Mouse (Mus musculus) forebrain, embryonic 14.5 days (tissue): ENCODE results near the gene Bmper. TPM values are rescaled to one million over a fixed set of nuclear protein-coding genes. Genes with fewer than 3 reads are reported as not detected.

Experiments used
- ATAC-seq: fragments of 200-750 bp; cut with Nextera tagmentation; 2 replicates; pipeline ENCODE4 v1.8.0; 2017; ENCODE audit warnings: mild to moderate bottlenecking, moderate library complexity
- DNase-seq: peaks from one replicate; pipeline ENCODE4 v3.0.0-alpha.2; 2015; ENCODE audit warnings: low spot score
- H3K27ac ChIP-seq: fragments of 300-500 bp; sonication (generic); 2 replicates; pipeline ENCODE4 v1.5.1; 2014; ENCODE audit warnings: low read depth, mild to moderate bottlenecking, control low read depth, low read length, moderate library complexity
- H3K27me3 ChIP-seq: fragments of 300-500 bp; sonication (generic); replicated peaks from 2 replicates; pipeline ENCODE4 v1.6.1; 2014; ENCODE audit warnings: low read length, control low read depth, mixed read lengths; ENCODE audit not compliant: control insufficient read depth, insufficient read depth
- H3K36me3 ChIP-seq: fragments of 300-500 bp; sonication (generic); 2 replicates; pipeline ENCODE4 v1.6.1; 2014; ENCODE audit warnings: low read length, control low read depth; ENCODE audit not compliant: control insufficient read depth, insufficient read depth
- H3K4me1 ChIP-seq: fragments of 300-500 bp; sonication (generic); 2 replicates; pipeline ENCODE4 v1.6.1; 2014; ENCODE audit warnings: antibody characterized with exemption, low read length, control low read depth; ENCODE audit not compliant: control insufficient read depth, insufficient read depth
- H3K4me2 ChIP-seq: fragments of 300-500 bp; sonication (generic); 2 replicates; pipeline ENCODE4 v1.6.1; 2014; ENCODE audit warnings: mild to moderate bottlenecking, control low read depth, low read length
- H3K4me3 ChIP-seq: fragments of 300-500 bp; sonication (generic); 2 replicates; pipeline ENCODE4 v1.5.1; 2014; ENCODE audit warnings: low read depth, low read length, control low read depth
- H3K9ac ChIP-seq: fragments of 300-500 bp; sonication (generic); 2 replicates; pipeline ENCODE4 v1.6.1; 2014; ENCODE audit warnings: mild to moderate bottlenecking, low read length, control low read depth, moderate library complexity
- H3K9me3 ChIP-seq: fragments of 300-500 bp; sonication (generic); replicated peaks from 2 replicates; pipeline ENCODE4 v1.6.1; 2016; ENCODE audit warnings: low read length, control low read depth, mixed read lengths; ENCODE audit not compliant: control insufficient read depth
- WGBS: fragments of 180-500 bp; shearing (Covaris S2); extraction: QIAGEN DNeasy Blood & Tissue Kit; methylation state at CpG from one replicate; pipeline ENCODE4 v1.1.7; 2014; 5-methylcytosine and 5-hydroxymethylcytosine counted together
- polyA plus RNA-seq: library from polyadenylated mRNA; unstranded; fragments of >200 nt; fragmentation: Nextera tagmentation; extraction: Ambion mirVana; gene quantifications from 2 replicates; pipeline ENCODE4 v1.2.1, GENCODE M21; 2014

The Bmper gene
- polyA plus RNA-seq, 1 experiment from 2014 or later: 13.9 TPM

DNA sequence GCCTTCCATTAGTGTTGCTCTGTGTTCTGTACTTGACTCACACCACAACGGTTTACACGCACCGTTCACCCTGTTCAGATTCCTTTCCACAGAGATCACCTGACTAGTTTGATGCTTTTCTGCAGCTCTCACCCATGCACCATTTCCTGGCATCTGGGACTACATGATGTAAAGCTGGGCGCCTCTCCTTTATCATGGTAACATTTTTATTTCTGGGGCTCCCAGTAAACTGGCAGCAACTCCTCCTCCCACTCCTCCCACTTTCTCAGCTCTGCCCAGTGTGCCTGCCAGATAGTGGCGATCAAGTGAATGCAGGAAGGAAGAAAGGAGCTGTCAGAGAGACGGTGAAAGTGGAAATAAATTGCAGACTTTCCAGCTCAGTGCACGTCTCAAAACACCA, 45.7 kb downstream of the Bmper start:
- H3K4me3 ChIP-seq: no peak overlapping the region
- peak overlapping the region; percentile 10; the same call in 1 of the 2 replicates for H3K27ac ChIP-seq
- ATAC-seq (peak; percentile 90), DNase-seq (peak; percentile 79)
- WGBS: 29% methylated on average over 7 of the region's 7 CpGs
- peaks cover 10% of the 10 kb centered on the region; the same call in 1 of the 2 replicates for H3K4me1 ChIP-seq
- no peaks in the 10 kb centered on the region for H3K9me3 ChIP-seq
- no peaks in the 10 kb centered on the region for H3K27me3 ChIP-seq
- no peak overlapping the region for H3K9ac ChIP-seq
- no peaks in the 10 kb centered on the region for H3K36me3 ChIP-seq
- H3K4me2 ChIP-seq: no peak overlapping the region

- no peak for DNase-seq
- no peak overlapping the region for H3K4me2 ChIP-seq
- H3K4me3 ChIP-seq: no peak overlapping the region
- no peaks in the 10 kb centered on the region for H3K36me3 ChIP-seq
- ATAC-seq: no peak; the same call in 1 of the 2 replicates
- H3K9me3 ChIP-seq: no peaks in the 10 kb centered on the region
- WGBS: 41% methylated on average over 2 of the region's 2 CpGs
- H3K27ac ChIP-seq: peak overlapping the region; percentile 40; the same call in 1 of the 2 replicates
- H3K4me1 ChIP-seq: peaks cover 10% of the 10 kb centered on the region; the same call in 1 of the 2 replicates
- no peaks in the 10 kb centered on the region for H3K27me3 ChIP-seq
- H3K9ac ChIP-seq: no peak overlapping the region
Measured at GRCm38 (mm10) chr9:23269087-23269486, 46.2 kb downstream of the Bmper start.

DNA sequence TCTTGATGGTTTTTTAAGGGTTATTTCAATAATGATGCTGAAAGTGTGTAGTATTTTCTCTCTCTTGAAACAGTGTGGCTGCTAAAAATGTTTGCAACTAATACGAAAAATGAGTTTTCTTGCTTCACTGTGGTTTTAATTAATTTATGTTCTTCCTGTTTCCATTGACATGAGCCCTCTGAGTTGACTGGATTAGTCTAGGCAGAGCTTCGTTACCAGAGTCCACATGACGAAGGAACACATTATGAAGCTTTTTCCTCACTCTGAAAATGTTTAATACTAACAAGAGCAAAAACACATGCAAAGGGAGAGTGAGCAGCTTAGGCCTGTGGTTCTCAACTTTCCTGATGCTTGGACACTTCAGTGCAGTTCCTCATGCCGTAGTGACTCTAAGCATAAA, 53.4 kb downstream of the Bmper start:
- no peak overlapping the region for H3K27ac ChIP-seq
- no peaks in the 10 kb centered on the region for H3K4me1 ChIP-seq
- no peaks in the 10 kb centered on the region for H3K36me3 ChIP-seq
- no peak overlapping the region for H3K9ac ChIP-seq
- H3K4me2 ChIP-seq: no peak overlapping the region
- H3K4me3 ChIP-seq: no peak overlapping the region
- ATAC-seq (no peak), DNase-seq (no peak)
- no peaks in the 10 kb centered on the region for H3K27me3 ChIP-seq
- no peaks in the 10 kb centered on the region for H3K9me3 ChIP-seq
- WGBS: 81% methylated on average over 4 of the region's 4 CpGs

DNA sequence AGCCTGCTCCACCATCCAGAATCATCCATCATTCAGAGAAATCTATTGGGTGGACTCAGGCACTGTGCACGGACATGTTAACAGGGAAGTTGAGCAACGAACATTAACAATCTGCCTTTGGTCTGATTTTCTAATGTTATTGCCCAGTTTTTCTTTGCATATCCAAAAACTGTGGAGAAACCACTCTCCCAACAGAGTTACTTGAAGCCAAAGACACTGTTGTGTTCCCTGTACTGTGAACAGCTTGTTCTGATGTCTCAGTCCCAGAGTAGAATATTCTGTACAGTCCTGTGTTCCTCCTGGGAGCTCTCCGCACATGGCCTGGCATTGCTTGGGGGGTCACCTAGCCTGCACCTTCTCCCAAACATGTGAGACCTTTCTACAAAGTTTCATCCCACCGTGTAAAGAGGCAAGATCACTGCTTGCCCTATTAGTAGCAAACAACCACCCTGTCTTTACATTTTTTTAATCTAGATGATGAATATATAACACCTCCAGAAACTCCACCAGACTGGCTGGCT, 62.1 kb downstream of the Bmper start:
- 93% methylated on average over 4 of the region's 4 CpGs for WGBS
- Histone ChIP-seq H3K27ac (no peak overlapping the region), H3K9ac (no peak overlapping the region)

GRCm38 (mm10) chr9:23293574-23293973, 70.7 kb downstream of the Bmper start:
- Histone ChIP-seq H3K27me3 (no peaks in the 10 kb centered on the region), H3K4me3 (no peak overlapping the region), H3K27ac (no peak overlapping the region), H3K4me2 (no peak overlapping the region), H3K4me1 (0 out of 2 replicates have a peak, but pooled peaks cover 2% of the 10 kb centered on the region), H3K9me3 (no peaks in the 10 kb centered on the region), H3K36me3 (no peaks in the 10 kb centered on the region), H3K9ac (no peak overlapping the region)
- WGBS: 94% methylated on average over 3 of the region's 3 CpGs
- DNase-seq: no peak
- ATAC-seq: no peak

More for the DNA sequence above, 62.1 kb downstream of the Bmper start:
- Histone ChIP-seq H3K4me2 (no peak overlapping the region), H3K4me3 (no peak overlapping the region), H3K4me1 (no peaks in the 10 kb centered on the region), H3K27me3 (no peaks in the 10 kb centered on the region), H3K9me3 (no peaks in the 10 kb centered on the region), H3K36me3 (no peaks in the 10 kb centered on the region)
- ATAC-seq (no peak), DNase-seq (no peak)

DNA sequence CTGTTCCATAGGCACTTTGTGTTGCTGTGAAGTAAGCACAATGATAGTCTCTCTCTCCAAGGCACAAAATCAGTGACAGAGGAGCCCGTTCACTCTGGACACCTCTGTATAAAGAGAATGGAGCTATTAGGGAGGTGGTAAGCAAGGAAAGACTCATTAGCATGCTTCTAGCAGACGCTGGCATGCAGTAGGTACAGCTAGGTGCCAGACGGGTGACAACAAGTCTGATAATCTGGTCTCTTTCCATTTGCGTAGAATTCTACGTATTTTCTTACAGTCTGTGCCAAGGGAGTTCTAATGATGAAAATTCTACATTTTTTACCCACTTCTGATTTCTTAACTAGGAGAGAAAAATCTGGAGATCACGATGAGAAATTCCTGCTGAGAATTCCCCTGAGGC, 72.7 kb downstream of the Bmper start:
- WGBS: 58% methylated on average over 6 of the region's 6 CpGs
- peak; percentile 64 for DNase-seq
- H3K36me3 ChIP-seq: no peaks in the 10 kb centered on the region
- no peak overlapping the region for H3K4me2 ChIP-seq
- H3K27ac ChIP-seq: no peak overlapping the region
- peak; percentile 78 for ATAC-seq
- no peak overlapping the region for H3K4me3 ChIP-seq
- no peaks in the 10 kb centered on the region for H3K27me3 ChIP-seq
- no peak overlapping the region for H3K9ac ChIP-seq
- H3K4me1 ChIP-seq: 0 out of 2 replicates have a peak, but pooled peaks cover 2% of the 10 kb centered on the region
- no peaks in the 10 kb centered on the region for H3K9me3 ChIP-seq

DNA sequence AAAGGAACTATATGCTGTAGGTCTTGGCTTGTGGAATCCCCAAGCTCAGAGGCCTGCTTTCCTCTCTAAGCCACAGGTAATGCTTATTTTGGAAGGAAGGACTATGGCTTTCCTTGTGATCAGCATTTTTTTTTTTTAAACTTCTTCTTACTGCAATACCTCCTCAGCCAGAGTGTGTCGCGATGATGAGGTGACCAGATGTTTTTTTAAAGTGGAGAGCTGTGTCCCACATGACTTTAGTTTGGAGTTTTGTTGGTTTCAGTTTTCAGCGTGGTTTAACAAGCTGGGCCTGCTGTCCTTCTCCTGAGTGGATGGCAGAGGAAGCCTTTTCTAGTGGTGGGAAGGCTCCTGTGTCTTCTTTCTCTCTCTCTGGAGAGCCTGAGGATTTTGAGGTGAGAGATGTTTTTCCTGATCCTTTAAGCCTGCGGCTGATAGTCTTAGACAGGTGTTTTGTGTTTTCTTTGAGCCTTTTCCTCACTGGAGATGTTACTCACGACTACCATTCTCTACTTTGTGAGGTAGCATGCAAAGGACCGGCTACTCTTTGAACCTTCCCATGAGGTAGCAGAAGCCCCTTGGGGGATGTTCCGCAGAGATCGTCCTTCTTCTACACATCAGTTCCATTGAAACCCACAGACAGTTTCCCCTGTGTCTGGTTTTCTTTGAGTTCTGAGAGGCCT, 74.8 kb downstream of the Bmper start:
- no peak overlapping the region for H3K4me2 ChIP-seq
- DNase-seq (no peak), ATAC-seq (no peak)
- no peak overlapping the region for H3K9ac ChIP-seq
- no peaks in the 10 kb centered on the region for H3K27me3 ChIP-seq
- WGBS: 88% methylated on average over 8 of the region's 8 CpGs
- H3K9me3 ChIP-seq: no peaks in the 10 kb centered on the region
- no peaks in the 10 kb centered on the region for H3K36me3 ChIP-seq
- no peak overlapping the region for H3K4me3 ChIP-seq
- 0 out of 2 replicates have a peak, but pooled peaks cover 2% of the 10 kb centered on the region for H3K4me1 ChIP-seq
- no peak overlapping the region for H3K27ac ChIP-seq

DNA sequence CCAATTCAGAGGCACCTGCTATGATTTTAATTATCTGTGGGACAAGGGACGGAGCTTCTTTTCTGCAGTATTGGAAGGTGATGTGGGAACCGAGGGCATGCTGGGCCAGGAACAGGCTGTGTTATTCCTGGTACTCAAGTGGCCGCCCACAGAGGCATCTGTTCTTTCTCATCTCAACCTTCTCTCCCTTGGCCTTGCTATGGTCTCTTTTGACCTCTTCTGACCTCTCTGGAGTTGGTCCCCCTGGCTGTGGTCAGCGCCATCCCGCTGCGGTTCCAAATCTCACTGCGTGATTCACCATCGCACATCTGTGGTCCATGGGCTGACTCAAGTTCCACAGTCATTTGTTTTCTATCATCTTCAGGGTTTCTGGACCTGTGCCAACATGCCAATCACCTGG, 77.5 kb downstream of the Bmper start:
- H3K9ac ChIP-seq: no peak overlapping the region
- WGBS: 95% methylated on average over 8 of the region's 8 CpGs
- no peak for DNase-seq
- no peaks in the 10 kb centered on the region for H3K36me3 ChIP-seq
- H3K4me1 ChIP-seq: no peaks in the 10 kb centered on the region
- H3K4me3 ChIP-seq: no peak overlapping the region
- H3K27ac ChIP-seq: no peak overlapping the region
- H3K9me3 ChIP-seq: no peaks in the 10 kb centered on the region
- no peak overlapping the region for H3K4me2 ChIP-seq
- H3K27me3 ChIP-seq: no peaks in the 10 kb centered on the region
- ATAC-seq: no peak

- peaks cover under 1% of the 10 kb centered on the region; the same call in 1 of the 2 replicates for H3K4me1 ChIP-seq
- H3K4me2 ChIP-seq: no peak overlapping the region
- DNase-seq: no peak
- H3K9ac ChIP-seq: no peak overlapping the region
- ATAC-seq: no peak
- H3K36me3 ChIP-seq: peaks cover 4% of the 10 kb centered on the region; the same call in 1 of the 2 replicates
- no peak overlapping the region for H3K27ac ChIP-seq
- H3K27me3 ChIP-seq: no peaks in the 10 kb centered on the region
- no peaks in the 10 kb centered on the region for H3K9me3 ChIP-seq
- 85% methylated on average over 4 of the region's 4 CpGs for WGBS
- no peak overlapping the region for H3K4me3 ChIP-seq
Measured at GRCm38 (mm10) chr9:23305681-23306080, 82.8 kb downstream of the Bmper start.
